Mouse (Mus musculus) liver, postnatal 0 days (tissue): Measurements from ENCODE around the gene Ifitm7. TPM values are rescaled to one million over a fixed set of nuclear protein-coding genes. Genes with fewer than 3 reads are reported as not detected.
"Not testable (repeated sequence)": the region's sequence is repeated elsewhere in the genome, so short reads cannot be mapped to it uniquely, and the experiment has no call there.

Source experiments
- ATAC-seq: fragments of 200-750 bp; cut with Nextera tagmentation; 2 replicates; pipeline ENCODE4 v1.8.0; 2017; ENCODE audit warnings: mild to moderate bottlenecking, moderate library complexity
- DNase-seq: peaks from one replicate; pipeline ENCODE4 v3.0.0-alpha.2; 2016
- H3K27ac ChIP-seq: fragments of 300-500 bp; sonication (generic); 2 replicates; pipeline ENCODE4 v1.5.1; 2014; ENCODE audit warnings: antibody characterized with exemption, moderate library complexity, mild to moderate bottlenecking, low read depth
- H3K27me3 ChIP-seq: fragments of 300-500 bp; sonication (generic); 2 replicates; pipeline ENCODE4 v1.6.1; 2014; ENCODE audit warnings: low read length, control low read depth, mixed read lengths; ENCODE audit not compliant: insufficient read depth
- H3K36me3 ChIP-seq: fragments of 300-500 bp; sonication (generic); replicated peaks from 2 replicates; pipeline ENCODE4 v1.6.1; 2014; ENCODE audit warnings: mild to moderate bottlenecking, control low read depth, low read length, moderate library complexity, mixed read lengths; ENCODE audit not compliant: insufficient read depth
- H3K4me1 ChIP-seq: fragments of 300-500 bp; sonication (generic); 2 replicates; pipeline ENCODE4 v1.6.1; 2014; ENCODE audit warnings: antibody characterized with exemption, mild to moderate bottlenecking, control low read depth; ENCODE audit not compliant: insufficient read depth
- H3K4me2 ChIP-seq: fragments of 300-500 bp; sonication (generic); 2 replicates; pipeline ENCODE4 v1.6.1; 2014; ENCODE audit warnings: low read depth, mild to moderate bottlenecking, low read length, moderate library complexity, mixed read lengths
- H3K4me3 ChIP-seq: fragments of 300-500 bp; sonication (generic); 2 replicates; pipeline ENCODE4 v1.5.1; 2014; ENCODE audit warnings: low read depth, low read length
- H3K9ac ChIP-seq: fragments of 300-500 bp; sonication (generic); replicated peaks from 2 replicates; pipeline ENCODE4 v1.6.1; 2014; ENCODE audit warnings: mild to moderate bottlenecking, moderate library complexity
- H3K9me3 ChIP-seq: fragments of 300-500 bp; sonication (generic); 2 replicates; pipeline ENCODE4 v1.6.1; 2016; ENCODE audit warnings: mild to moderate bottlenecking, control low read depth, low read length, mixed read lengths
- CTCF ChIP-seq: sonication (generic); IDR thresholded peaks from 2 replicates; pipeline ENCODE4 v1.5.1; 2016; ENCODE audit warnings: antibody characterized with exemption, low read depth
- EP300 ChIP-seq: IDR thresholded peaks from 2 replicates; pipeline ENCODE4 v1.6.1; 2016; ENCODE audit warnings: antibody characterized with exemption, low read depth, mild to moderate bottlenecking
- WGBS: fragments of 180-500 bp; shearing (Covaris S2); extraction: QIAGEN DNeasy Blood & Tissue Kit; methylation state at CpG from one replicate; pipeline ENCODE4 v1.1.7; 2014; ENCODE audit not compliant: insufficient replicate concordance; 5-methylcytosine and 5-hydroxymethylcytosine counted together
- polyA plus RNA-seq: library from polyadenylated mRNA; unstranded; fragments of >200 nt; fragmentation: Nextera tagmentation; extraction: Ambion mirVana; gene quantifications from 2 replicates; pipeline ENCODE4 v1.2.1, GENCODE M21; 2015

Gene Ifitm7
- polyA plus RNA-seq, 1 experiment from 2014 or later: 0.18 TPM

- WGBS: 78% methylated on average over 11 of the region's 11 CpGs
- Histone ChIP-seq H3K4me2 (no peak overlapping the region), H3K4me3 (no peak overlapping the region), H3K27me3 (no peaks in the 10 kb centered on the region), H3K9me3 (no peaks in the 10 kb centered on the region), H3K36me3 (no peaks in the 10 kb centered on the region), H3K27ac (no peak overlapping the region), H3K4me1 (no peaks in the 10 kb centered on the region), H3K9ac (no peak overlapping the region)
- no peak for DNase-seq
- TF ChIP-seq EP300 (no peak), CTCF (no peak)
- ATAC-seq: no peak
These were observed 6.0 kb upstream of the Ifitm7 start for GRCm38 (mm10) chr16:13992518-13993248.

DNA sequence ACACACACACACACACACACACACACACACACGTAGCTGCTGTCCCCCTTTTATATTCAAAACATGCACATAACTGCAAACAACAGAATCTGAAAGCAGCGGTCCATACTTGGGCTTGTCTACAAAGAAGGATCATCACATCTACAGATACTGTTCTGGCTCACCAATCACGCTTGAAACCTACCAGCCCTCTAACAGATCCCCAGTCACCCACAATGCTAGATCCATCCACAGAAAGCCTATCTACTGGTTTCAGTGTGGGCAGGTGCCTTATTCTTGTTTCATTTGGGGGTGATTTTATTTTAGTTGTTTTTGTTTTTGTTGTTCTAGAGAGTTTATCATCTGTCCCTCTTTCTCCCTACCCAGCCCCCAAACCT lies 503 bp downstream of the Ifitm7 start:
- H3K4me1 ChIP-seq: no peaks in the 10 kb centered on the region; the same call in 1 of the 2 replicates
- 66% methylated on average over 3 of the region's 3 CpGs for WGBS
- H3K27me3 ChIP-seq: 0 out of 2 replicates have a peak, but pooled peaks cover 2% of the 10 kb centered on the region
- peak overlapping the region; percentile 74; the same call in 1 of the 2 replicates for H3K4me2 ChIP-seq
- H3K4me3 ChIP-seq: no peak overlapping the region
- no peaks in the 10 kb centered on the region for H3K9me3 ChIP-seq
- ATAC-seq (no peak), DNase-seq (no peak)
- no peak overlapping the region; the same call in 1 of the 2 replicates for H3K9ac ChIP-seq
- TF ChIP-seq EP300: no peak
- TF ChIP-seq CTCF: no peak
- no peaks in the 10 kb centered on the region for H3K36me3 ChIP-seq
- H3K27ac ChIP-seq: no peak overlapping the region

- Histone ChIP-seq H3K27me3 (0 out of 2 replicates have a peak, but pooled peaks cover 2% of the 10 kb centered on the region), H3K9me3 (no peaks in the 10 kb centered on the region), H3K4me3 (no peak overlapping the region), H3K27ac (no peak overlapping the region), H3K9ac (no peak overlapping the region), H3K4me2 (no peak overlapping the region), H3K4me1 (no peaks in the 10 kb centered on the region; the same call in 1 of the 2 replicates), H3K36me3 (no peaks in the 10 kb centered on the region)
- TF ChIP-seq CTCF: no peak
- TF ChIP-seq EP300: no peak
- WGBS: 82% methylated on average over 5 of the region's 5 CpGs
- ATAC-seq (no peak), DNase-seq (no peak)
These were observed 3.5 kb downstream of the Ifitm7 start for GRCm38 (mm10) chr16:13983161-13983560.

DNA sequence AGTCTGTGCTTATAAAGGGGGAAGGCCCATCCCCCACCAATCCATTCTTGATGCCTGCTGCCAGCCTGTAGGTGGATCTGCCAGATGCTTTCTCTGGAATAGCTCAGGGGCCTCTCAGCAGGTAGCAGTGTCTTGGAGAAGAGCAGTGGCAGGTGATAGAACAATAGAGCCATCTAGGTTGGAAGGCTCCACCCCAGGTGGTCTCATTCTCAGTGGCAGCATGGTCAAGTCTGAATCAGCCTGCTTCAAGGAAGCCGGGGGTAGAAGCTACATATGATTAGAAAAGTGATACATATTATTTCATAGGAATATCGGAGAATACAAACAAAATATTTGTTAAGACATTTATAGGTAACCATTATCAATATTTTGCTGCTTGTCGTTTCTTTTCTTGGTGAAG lies 5.0 kb downstream of the Ifitm7 start:
- not testable (repeated sequence) for ATAC-seq, H3K4me2 ChIP-seq, H3K36me3 ChIP-seq, H3K9me3 ChIP-seq, H3K27me3 ChIP-seq, H3K4me1 ChIP-seq, H3K27ac ChIP-seq, DNase-seq, H3K9ac ChIP-seq, H3K4me3 ChIP-seq
- 77% methylated on average over 3 of the region's 3 CpGs for WGBS

DNA sequence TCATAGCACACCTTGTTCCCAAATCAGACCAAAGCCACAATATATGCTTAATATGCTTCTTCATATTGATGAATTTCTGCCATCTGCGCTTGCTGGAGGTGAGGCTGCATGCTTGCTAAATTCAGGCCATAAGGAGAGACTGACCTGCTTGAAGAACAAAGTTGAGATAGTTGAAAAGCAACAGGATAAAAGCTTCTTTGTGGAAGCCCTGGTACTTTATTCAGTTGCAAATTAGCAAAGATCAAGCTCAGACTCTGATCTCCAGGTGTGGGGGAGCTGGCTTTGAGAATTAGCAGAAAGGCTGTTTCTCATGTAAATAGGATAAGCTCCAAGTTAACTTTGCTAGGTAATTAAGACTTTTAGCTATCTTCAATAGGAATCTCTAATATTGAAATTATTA lies 9.7 kb downstream of the Ifitm7 start:
- H3K4me2 ChIP-seq, H3K27me3 ChIP-seq, H3K36me3 ChIP-seq, H3K9ac ChIP-seq, H3K27ac ChIP-seq, H3K4me1 ChIP-seq, H3K9me3 ChIP-seq, H3K4me3 ChIP-seq, ATAC-seq, DNase-seq: not testable (repeated sequence)
- 71% methylated on average over 1 of the region's 1 CpGs for WGBS

DNA sequence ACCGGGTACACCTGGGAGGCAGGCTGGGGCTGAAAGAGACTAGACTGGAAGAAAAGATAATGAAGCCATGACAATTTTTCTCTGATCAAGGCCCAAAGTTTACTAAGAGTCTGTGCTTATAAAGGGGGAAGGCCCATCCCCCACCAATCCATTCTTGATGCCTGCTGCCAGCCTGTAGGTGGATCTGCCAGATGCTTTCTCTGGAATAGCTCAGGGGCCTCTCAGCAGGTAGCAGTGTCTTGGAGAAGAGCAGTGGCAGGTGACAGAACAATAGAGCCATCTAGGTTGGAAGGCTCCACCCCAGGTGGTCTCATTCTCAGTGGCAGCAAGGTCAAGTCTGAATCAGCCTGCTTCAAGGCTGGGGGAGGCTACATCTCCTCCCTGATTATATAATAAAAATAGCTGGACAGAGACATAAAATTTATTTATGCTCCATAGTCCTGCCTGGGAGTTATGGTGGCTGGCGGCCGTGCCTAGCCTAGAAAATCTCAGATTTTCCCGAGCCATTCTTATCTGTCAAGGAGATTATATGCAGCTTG lies 10.3 kb downstream of the Ifitm7 start:
- WGBS: 80% methylated on average over 4 of the region's 4 CpGs
- not testable (repeated sequence) for DNase-seq, H3K36me3 ChIP-seq, H3K27ac ChIP-seq, H3K27me3 ChIP-seq, H3K4me1 ChIP-seq, H3K4me3 ChIP-seq, H3K9ac ChIP-seq, ATAC-seq, H3K9me3 ChIP-seq, H3K4me2 ChIP-seq
